Mouse (Mus musculus): Measurements from ENCODE around the gene Lypd4.

- TF ChIP-seq POLR2A (IDR thresholded peaks at IDR 0.05; ENCODE audit: control insufficient read depth, extremely low read depth, insufficient read depth, low read length, poor library complexity) = peak; percentile 89
- peak; percentile 11; the same call in 1 of the 2 replicates for TF ChIP-seq CTCF (IDR thresholded peaks at IDR 0.05; ENCODE audit: borderline replicate concordance, control insufficient read depth, extremely low read depth, insufficient read depth, low read length, poor library complexity)
These were observed 33.1 kb upstream of the Lypd4 start, which contains the start of gene Arhgef1 for GRCm38 (mm10) chr7:24902630-24903443.

Measured in thymus, adult 2 months (tissue).